Mouse (Mus musculus) heart, postnatal 4 days (tissue): ENCODE measurements at regions not wholly inside any gene's neighbourhood (a gene's known extent, or its start where the extent isn't known, plus 50 kb on each side); places are given as distances from the start of the nearest gene placed in this dataset.

Source experiments
- DNase-seq: peaks from one replicate; pipeline ENCODE4 v3.0.0; 2021

- no peak for DNase-seq
Observed at GRCm38 (mm10) chr14:61904426-61905124, 297.3 kb downstream of the Kcnrg start.

GRCm38 (mm10) chr14:61918113-61918512, 310.9 kb downstream of the Kcnrg start:
- no peak for DNase-seq

- DNase-seq, result no peak
Observed at GRCm38 (mm10) chr14:61931811-61932210, 324.6 kb downstream of the Kcnrg start.

- no peak for DNase-seq
Observed at GRCm38 (mm10) chr14:61941682-61942081, 334.4 kb downstream of the Kcnrg start.

GRCm38 (mm10) chr14:61945659-61946058, 338.4 kb downstream of the Kcnrg start:
- DNase-seq, result no peak

GRCm38 (mm10) chr14:61949446-61949845, 342.2 kb downstream of the Kcnrg start:
- DNase-seq, result no peak

GRCm38 (mm10) chr14:61950004-61950403, 342.4 kb upstream of the Rnaseh2b start:
- no peak for DNase-seq

- no peak for DNase-seq
Observed at GRCm38 (mm10) chr14:61953029-61953428, 339.4 kb upstream of the Rnaseh2b start.

GRCm38 (mm10) chr14:61955416-61955815, 337.0 kb upstream of the Rnaseh2b start:
- no peak for DNase-seq

- no peak for DNase-seq
Observed at GRCm38 (mm10) chr14:61960243-61960957, 332.0 kb upstream of the Rnaseh2b start.

GRCm38 (mm10) chr14:61968467-61968866, 323.9 kb upstream of the Rnaseh2b start:
- DNase-seq, result no peak

- DNase-seq, result no peak
Observed at GRCm38 (mm10) chr14:61968957-61969535, 323.3 kb upstream of the Rnaseh2b start.

- no peak for DNase-seq
Observed at GRCm38 (mm10) chr14:61970591-61970990, 321.8 kb upstream of the Rnaseh2b start.

GRCm38 (mm10) chr14:61971100-61972088, 321.0 kb upstream of the Rnaseh2b start:
- DNase-seq, result peak; percentile 15

- no peak for DNase-seq
Observed at GRCm38 (mm10) chr14:61975301-61975732, 317.1 kb upstream of the Rnaseh2b start.

- DNase-seq, result no peak
Observed at GRCm38 (mm10) chr14:61980581-61980980, 311.8 kb upstream of the Rnaseh2b start.

- DNase-seq, result no peak
Observed at GRCm38 (mm10) chr14:61985575-61985974, 306.8 kb upstream of the Rnaseh2b start.

- DNase-seq, result no peak
Observed at GRCm38 (mm10) chr14:61986203-61986602, 306.2 kb upstream of the Rnaseh2b start.

- no peak for DNase-seq
Observed at GRCm38 (mm10) chr14:61995253-61995652, 297.1 kb upstream of the Rnaseh2b start.

GRCm38 (mm10) chr14:61997736-61998135, 294.7 kb upstream of the Rnaseh2b start:
- no peak for DNase-seq

- no peak for DNase-seq
Observed at GRCm38 (mm10) chr14:61998259-61998658, 294.1 kb upstream of the Rnaseh2b start.

- no peak for DNase-seq
Observed at GRCm38 (mm10) chr14:62001481-62001949, 290.9 kb upstream of the Rnaseh2b start.
